In genomic region chr5:105032362-105032761, GRCm38 (mm10) we compare ENCODE assay signal across 14 mouse cellular contexts. TPM values are rescaled to one million over a fixed set of nuclear protein-coding genes. Genes with fewer than 3 reads are reported as not detected.
DNase-seq lines count a peak whose midpoint lies in the region.
"Had no signal": no experiment of that assay in that cellular context is flagged by ENCODE, and none has a peak within 500 bp of the region (broad histone marks: within the 10 kb centered on the region; RNA-seq: fewer than 3 reads in every experiment).

No protein-coding gene starts in this region.

- DNase-seq in kidney, adult 9 months = peak; percentile 42
- no peak for DNase-seq in kidney, adult 11 months
- DNase-seq in urinary bladder, postnatal 14 days (ENCODE audit: low spot score) = peak; percentile 9
- DNase-seq in urinary bladder, postnatal 36 days (ENCODE audit: low spot score in 2 of 2) = no peak
- peak; percentile 68 for DNase-seq in adrenal gland, postnatal 14 days
- DNase-seq in hindbrain, embryonic 10.5 days (ENCODE audit: low spot score) = no peak
- DNase-seq in thymus, postnatal 36 days = no peak
- DNase-seq: cerebellum, adult 2 months; forebrain, postnatal 0 days; layer of hippocampus, postnatal 36 days; lung, adult 2 months had no signal

- no peak overlapping the region for H3K4me3 ChIP-seq in hindbrain, embryonic 10.5 days
- H3K4me3 ChIP-seq: heart, embryonic 12.5 days; limb, embryonic 13.5 days had no signal

- H3K4me1 ChIP-seq in hindbrain, embryonic 10.5 days (replicated peaks) = no peaks in the 10 kb centered on the region
- H3K4me1 ChIP-seq: heart, embryonic 12.5 days; limb, embryonic 13.5 days had no signal

- no peaks in the 10 kb centered on the region for H3K36me3 ChIP-seq in hindbrain, embryonic 10.5 days
- H3K36me3 ChIP-seq: heart, embryonic 12.5 days; limb, embryonic 13.5 days had no signal

- H3K9me3 ChIP-seq in hindbrain, embryonic 10.5 days = no peaks in the 10 kb centered on the region
- H3K9me3 ChIP-seq: heart, embryonic 12.5 days; limb, embryonic 13.5 days had no signal

- H3K27me3 ChIP-seq in hindbrain, embryonic 10.5 days (ENCODE audit: insufficient read depth, poor library complexity, severe bottlenecking) = no peaks in the 10 kb centered on the region
- H3K27me3 ChIP-seq: heart, embryonic 12.5 days; limb, embryonic 13.5 days had no signal

- WGBS in hindbrain, embryonic 10.5 days = 83% methylated on average over 2 of the region's 2 CpGs

- H3K27ac ChIP-seq in hindbrain, embryonic 10.5 days = no peak overlapping the region
- H3K27ac ChIP-seq: kidney, postnatal 0 days; limb, embryonic 13.5 days had no signal

RNA-seq across cellular contexts. Expression of gene Abcg3, which starts 49.8 kb away (rescaled TPM):
- total RNA-seq in adrenal gland, postnatal 14 days (2021) = 0.63 and 2.4 TPM in 2 replicates
- polyA plus RNA-seq in hindbrain, embryonic 10.5 days (2016; fragmentation: Nextera tagmentation; extraction: Ambion mirVana) = 0.22 and 0.37 TPM in 2 replicates
- total RNA-seq: layer of hippocampus, postnatal 36 days had no signal

Comparison
In these comparisons a context has a peak if more than half of its experiments do, and no peak if none do; other contexts are left out.
1. DNase-seq: peak in kidney, adult 9 months (single experiment), urinary bladder, postnatal 14 days (single experiment) and adrenal gland, postnatal 14 days (single experiment); none in kidney, adult 11 months (single experiment), urinary bladder, postnatal 36 days (0 of 2), hindbrain, embryonic 10.5 days (single experiment) and thymus, postnatal 36 days (0 of 2).